Mouse (Mus musculus) hindbrain, embryonic 14.5 days (tissue): ENCODE results near the gene Faf2. TPM values are rescaled to one million over a fixed set of nuclear protein-coding genes. Genes with fewer than 3 reads are reported as not detected.
A peak's percentile ranks its signal among the peaks of the same experiment; 100 is the strongest.

Experiments
- ATAC-seq: fragments of 200-750 bp; cut with Nextera tagmentation; 2 replicates; pipeline ENCODE4 v1.8.0; 2017; ENCODE audit warnings: moderate number of reproducible peaks, mild to moderate bottlenecking, moderate TSS enrichment, moderate library complexity; ENCODE audit not compliant: low FRiP score
- DNase-seq: peaks from one replicate; pipeline ENCODE4 v3.0.0-alpha.2; 2015; ENCODE audit warnings: low spot score
- H3K27ac ChIP-seq: fragments of 300-500 bp; sonication (generic); 2 replicates; pipeline ENCODE4 v1.5.1; 2014; ENCODE audit warnings: mild to moderate bottlenecking, moderate library complexity
- H3K27me3 ChIP-seq: fragments of 300-500 bp; sonication (generic); 2 replicates; pipeline ENCODE4 v1.6.1; 2014; ENCODE audit warnings: mild to moderate bottlenecking, low read length, mixed read lengths; ENCODE audit not compliant: control insufficient read depth, insufficient read depth
- H3K36me3 ChIP-seq: fragments of 300-500 bp; sonication (generic); replicated peaks from 2 replicates; pipeline ENCODE4 v1.6.1; 2014; ENCODE audit not compliant: control insufficient read depth, insufficient read depth
- H3K4me1 ChIP-seq: fragments of 300-500 bp; sonication (generic); replicated peaks from 2 replicates; pipeline ENCODE4 v1.6.1; 2014; ENCODE audit warnings: antibody characterized with exemption, low read length, mixed read lengths; ENCODE audit not compliant: control insufficient read depth, insufficient read depth
- H3K4me2 ChIP-seq: fragments of 300-500 bp; sonication (generic); replicated peaks from 2 replicates; pipeline ENCODE4 v1.6.1; 2014; ENCODE audit warnings: mild to moderate bottlenecking, moderate library complexity
- H3K4me3 ChIP-seq: fragments of 300-500 bp; sonication (generic); replicated peaks from 2 replicates; pipeline ENCODE4 v1.5.1; 2014; ENCODE audit warnings: mild to moderate bottlenecking, low read length
- H3K9ac ChIP-seq: fragments of 300-500 bp; sonication (generic); 2 replicates; pipeline ENCODE4 v1.6.1; 2014
- H3K9me3 ChIP-seq: fragments of 300-500 bp; sonication (generic); 2 replicates; pipeline ENCODE4 v1.6.1; 2016; ENCODE audit warnings: low read length; ENCODE audit not compliant: control insufficient read depth
- WGBS: fragments of 180-500 bp; shearing (Covaris S2); extraction: QIAGEN DNeasy Blood & Tissue Kit; methylation state at CpG from one replicate; pipeline ENCODE4 v1.1.7; 2014; 5-methylcytosine and 5-hydroxymethylcytosine counted together
- polyA plus RNA-seq: library from polyadenylated mRNA; unstranded; fragments of >200 nt; fragmentation: Nextera tagmentation; extraction: Ambion mirVana; gene quantifications from 2 replicates; pipeline ENCODE4 v1.2.1, GENCODE M21; 2014

Faf2 gene
- polyA plus RNA-seq, 1 experiment from 2014 or later: 81.4 TPM

- under 1% methylated on average over 83 of the region's 92 CpGs for WGBS
- H3K4me2 ChIP-seq: peak within 1 kb of the TSS; percentile 93
- peak within 1 kb of the TSS; percentile 99 for H3K9ac ChIP-seq
- H3K4me3 ChIP-seq: peak within 1 kb of the TSS; percentile 90
- H3K9me3 ChIP-seq: no peaks in the 10 kb centered on the region
- H3K4me1 ChIP-seq: peaks cover 16% of the 10 kb centered on the region
- H3K27me3 ChIP-seq: no peaks in the 10 kb centered on the region
- peak within 1 kb of the TSS; percentile 92 for H3K27ac ChIP-seq
- ATAC-seq (peak; percentile 97), DNase-seq (peak; percentile 99)
- H3K36me3 ChIP-seq: no peaks in the 10 kb centered on the region
Measured at GRCm38 (mm10) chr13:54693558-54694347, 72.2 kb downstream of the Faf2 start, which contains the start of gene Rnf44. Gene Rnf44 (minus strand): TSS chr13:54693907.

- ATAC-seq: peak; percentile 77
- Histone ChIP-seq H3K9ac (peak overlapping the region; percentile 59), H3K4me2 (peak overlapping the region; percentile 93), H3K9me3 (no peaks in the 10 kb centered on the region), H3K27me3 (no peaks in the 10 kb centered on the region), H3K4me1 (peaks cover 15% of the 10 kb centered on the region), H3K4me3 (peak overlapping the region; percentile 90), H3K27ac (peak overlapping the region; percentile 92), H3K36me3 (no peaks in the 10 kb centered on the region)
- WGBS: 16% methylated on average over 26 of the region's 26 CpGs
- DNase-seq: no peak
Measured at GRCm38 (mm10) chr13:54694348-54695060, 72.9 kb downstream of the Faf2 start.

DNA sequence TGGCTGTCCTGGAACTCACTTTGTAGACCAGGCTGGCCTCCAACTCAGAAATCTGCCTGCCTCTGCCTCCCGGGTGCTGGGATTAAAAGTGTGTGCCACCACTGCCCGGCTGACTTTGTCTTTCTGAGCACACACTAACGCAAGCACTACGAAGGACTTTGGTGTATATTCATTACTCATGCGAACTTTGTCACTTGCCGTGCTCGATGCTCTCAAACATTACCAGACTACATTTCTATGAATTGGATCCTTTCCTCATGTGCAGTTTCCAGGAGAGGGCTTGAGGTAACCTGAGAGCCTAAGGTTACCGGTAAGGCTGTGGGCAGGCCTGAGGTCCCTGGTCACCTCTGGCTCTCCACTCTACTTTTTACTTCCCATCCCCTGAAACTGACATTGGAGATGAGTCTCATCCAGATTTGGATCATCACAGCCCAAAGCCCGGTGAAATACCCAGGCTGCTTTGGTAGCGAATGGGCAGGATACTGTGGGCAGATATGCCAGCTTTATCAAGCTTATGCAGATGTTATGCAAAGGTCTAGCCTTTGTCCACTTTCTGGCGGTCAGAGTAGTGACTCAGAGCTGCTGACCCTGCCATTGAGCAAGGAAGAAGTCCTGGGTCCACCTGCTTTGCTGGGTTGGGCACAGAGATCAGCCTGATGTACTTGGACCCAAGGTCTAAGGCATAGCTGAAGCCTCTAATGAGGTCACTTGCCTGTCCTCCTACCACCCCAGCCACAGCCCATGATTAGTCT is 74.1 kb downstream of the Faf2 start:
- no peaks in the 10 kb centered on the region for H3K27me3 ChIP-seq
- no peak for DNase-seq
- no peaks in the 10 kb centered on the region for H3K36me3 ChIP-seq
- no peak overlapping the region for H3K4me2 ChIP-seq
- H3K4me3 ChIP-seq: no peak overlapping the region
- no peak for ATAC-seq
- no peaks in the 10 kb centered on the region for H3K9me3 ChIP-seq
- WGBS: 91% methylated on average over 11 of the region's 11 CpGs
- no peak overlapping the region for H3K9ac ChIP-seq
- no peak overlapping the region for H3K27ac ChIP-seq
- H3K4me1 ChIP-seq: peaks cover 15% of the 10 kb centered on the region

DNA sequence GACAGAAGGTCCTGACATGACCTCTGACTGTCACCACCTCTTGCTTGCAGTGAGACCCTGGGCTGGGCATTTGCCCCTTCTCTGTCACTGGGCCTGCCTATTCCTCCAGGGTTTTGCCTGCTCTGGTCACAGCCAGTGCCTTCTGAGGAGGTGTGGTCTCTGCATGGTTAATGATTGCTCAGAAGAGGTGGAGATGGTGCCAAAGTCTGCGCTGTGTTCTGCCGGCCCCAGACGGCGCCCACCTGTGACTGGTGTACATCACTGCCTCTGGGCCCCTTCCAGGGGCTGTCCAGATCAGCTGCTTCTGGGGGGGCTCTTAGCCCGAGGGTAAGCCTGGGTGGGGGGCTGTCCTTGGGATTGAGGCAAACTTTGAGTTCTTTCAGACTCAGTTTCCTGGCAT is 79.7 kb downstream of the Faf2 start, which contains the start of gene Cdhr2:
Cdhr2 (plus strand) TSS at position 219 of the 400 bp plus-strand sequence.
- 62% methylated on average over 5 of the region's 5 CpGs for WGBS
- no peaks in the 10 kb centered on the region for H3K36me3 ChIP-seq
- H3K9me3 ChIP-seq: no peaks in the 10 kb centered on the region
- H3K4me3 ChIP-seq: no peak within 1 kb of the TSS
- H3K4me2 ChIP-seq: no peak within 1 kb of the TSS
- H3K9ac ChIP-seq: no peak within 1 kb of the TSS
- H3K4me1 ChIP-seq: no peaks in the 10 kb centered on the region
- no peaks in the 10 kb centered on the region for H3K27me3 ChIP-seq
- no peak for DNase-seq
- no peak within 1 kb of the TSS for H3K27ac ChIP-seq
- ATAC-seq: no peak

GRCm38 (mm10) chr13:54702507-54702906 is 80.9 kb downstream of the Faf2 start:
- Histone ChIP-seq H3K9ac (no peak overlapping the region), H3K27me3 (no peaks in the 10 kb centered on the region), H3K4me2 (no peak overlapping the region), H3K9me3 (no peaks in the 10 kb centered on the region), H3K4me3 (no peak overlapping the region), H3K36me3 (no peaks in the 10 kb centered on the region), H3K4me1 (no peaks in the 10 kb centered on the region), H3K27ac (no peak overlapping the region)
- no peak for ATAC-seq
- no peak for DNase-seq
- 69% methylated on average over 7 of the region's 7 CpGs for WGBS

GRCm38 (mm10) chr13:54704890-54705289 is 83.3 kb downstream of the Faf2 start:
- no peak overlapping the region for H3K4me2 ChIP-seq
- H3K27me3 ChIP-seq: no peaks in the 10 kb centered on the region
- no peaks in the 10 kb centered on the region for H3K36me3 ChIP-seq
- H3K4me3 ChIP-seq: no peak overlapping the region
- DNase-seq (no peak), ATAC-seq (no peak)
- 54% methylated on average over 6 of the region's 6 CpGs for WGBS
- H3K27ac ChIP-seq: no peak overlapping the region
- H3K4me1 ChIP-seq: no peaks in the 10 kb centered on the region
- H3K9me3 ChIP-seq: no peaks in the 10 kb centered on the region
- no peak overlapping the region for H3K9ac ChIP-seq

- Histone ChIP-seq H3K4me1 (no peaks in the 10 kb centered on the region), H3K36me3 (no peaks in the 10 kb centered on the region), H3K4me2 (no peak overlapping the region), H3K4me3 (no peak overlapping the region), H3K9ac (no peak overlapping the region), H3K27ac (no peak overlapping the region), H3K27me3 (no peaks in the 10 kb centered on the region), H3K9me3 (no peaks in the 10 kb centered on the region)
- ATAC-seq (no peak), DNase-seq (no peak)
- 86% methylated on average over 3 of the region's 3 CpGs for WGBS
Measured at GRCm38 (mm10) chr13:54710866-54711265, 89.3 kb downstream of the Faf2 start.
